Mouse (Mus musculus): ENCODE results near the gene Cnga3. TPM values are rescaled to one million over a fixed set of nuclear protein-coding genes. Genes with fewer than 3 reads are reported as not detected.

Gene Cnga3
- total RNA-seq, 2 experiments from 2014 or later: 0.24 to 0.59 TPM

- no peak for DNase-seq
Observed at GRCm38 (mm10) chr1:37286556-37286955, 72.3 kb downstream of the Cnga3 start.

GRCm38 (mm10) chr1:37287748-37288147, 73.5 kb downstream of the Cnga3 start:
- DNase-seq: no peak

GRCm38 (mm10) chr1:37288181-37288935, 74.1 kb downstream of the Cnga3 start:
- DNase-seq: no peak

- no peak for DNase-seq
Observed at GRCm38 (mm10) chr1:37288941-37289340, 74.7 kb downstream of the Cnga3 start.

GRCm38 (mm10) chr1:37296414-37296813, 82.2 kb downstream of the Cnga3 start:
- DNase-seq: no peak

- DNase-seq: no peak
Observed at GRCm38 (mm10) chr1:37298904-37299303, 84.7 kb downstream of the Cnga3 start.

- DNase-seq: peak; percentile 93
Observed at GRCm38 (mm10) chr1:37299540-37300491, 85.6 kb downstream of the Cnga3 start, which contains the start of gene Inpp4a. TSS of gene Inpp4a (plus strand) at chr1:37299865.

GRCm38 (mm10) chr1:37300650-37301049, 86.4 kb downstream of the Cnga3 start:
- DNase-seq: no peak

- DNase-seq: no peak
Observed at GRCm38 (mm10) chr1:37302801-37303200, 88.6 kb downstream of the Cnga3 start.

- no peak for DNase-seq
Observed at GRCm38 (mm10) chr1:37305691-37306287, 91.6 kb downstream of the Cnga3 start.

- peak; percentile 25 for DNase-seq
Observed at GRCm38 (mm10) chr1:37307586-37307985, 93.4 kb downstream of the Cnga3 start.

GRCm38 (mm10) chr1:37308021-37308742, 93.9 kb downstream of the Cnga3 start:
- no peak for DNase-seq

GRCm38 (mm10) chr1:37308743-37309100, 94.5 kb downstream of the Cnga3 start:
- no peak for DNase-seq

- no peak for DNase-seq
Observed at GRCm38 (mm10) chr1:37309939-37310515, 95.8 kb downstream of the Cnga3 start.

Other genes with a start within 250 kb of the Cnga3 start
- 10 to 100 TPM; 34.6 to 57.2 TPM for gene Vwa3b, start 187.8 kb upstream of the Cnga3 start, total RNA-seq (2021)
- 10 to 100 TPM; 14.2 to 14.3 TPM for gene Inpp4a, start 85.4 kb downstream of the Cnga3 start, total RNA-seq (2021)
- 100 to 1,000 TPM in 1 of 2 experiments, 10 to 100 TPM in 1; 93.4 to 112 TPM for gene Coa5, start 215.7 kb downstream of the Cnga3 start, total RNA-seq (2021)
- 10 to 100 TPM; 13.8 to 17.4 TPM for gene Unc50, start 215.7 kb downstream of the Cnga3 start, total RNA-seq (2021)